Mouse (Mus musculus) embryonic fibroblast, embryonic 13.5 days (primary cell): ENCODE measurements around the gene Dnase1.

Source experiments
- CTCF ChIP-seq: IDR thresholded peaks from 2 replicates; pipeline ENCODE4 v1.5.1; 2011; ENCODE audit warnings: mild to moderate bottlenecking, control low read depth, low read length, moderate library complexity, borderline replicate concordance; ENCODE audit not compliant: insufficient read depth
- POLR2A ChIP-seq: IDR thresholded peaks from 2 replicates; pipeline ENCODE4 v1.6.1; 2011; ENCODE audit warnings: low read depth, mild to moderate bottlenecking, control low read depth, low read length, moderate library complexity

- TF ChIP-seq CTCF (no peak), POLR2A (no peak)
These were observed 2.8 kb upstream of the Dnase1 start for GRCm38 (mm10) chr16:4033971-4034370.
